Mouse (Mus musculus): ENCODE measurements around the gene Lfng.

GRCm38 (mm10) chr5:140637058-140637410 lies 29.9 kb downstream of the Lfng start:
- TF ChIP-seq CTCF (IDR thresholded peaks at IDR 0.05; ENCODE audit: borderline replicate concordance, insufficient read depth, low read depth, low read length) (no peak), POLR2A (IDR thresholded peaks at IDR 0.05; ENCODE audit: borderline replicate concordance, insufficient read depth, low read length) (no peak)

Measured in cerebellum, adult 2 months (tissue).